Mouse (Mus musculus) heart, adult 18-20 months (tissue): ENCODE measurements at regions not wholly inside any gene's neighbourhood (a gene's known extent, or its start where the extent isn't known, plus 50 kb on each side); places are given as distances from the start of the nearest gene placed in this dataset.
A peak's percentile ranks its signal among the peaks of the same experiment; 100 is the strongest.

ENCODE experiments used
- DNase-seq, 2 experiments: peaks; one replicate each; pipeline ENCODE4 v3.0.0; 2021 to 2022; ENCODE audit warnings: mixed read lengths in 1 of 2

DNA sequence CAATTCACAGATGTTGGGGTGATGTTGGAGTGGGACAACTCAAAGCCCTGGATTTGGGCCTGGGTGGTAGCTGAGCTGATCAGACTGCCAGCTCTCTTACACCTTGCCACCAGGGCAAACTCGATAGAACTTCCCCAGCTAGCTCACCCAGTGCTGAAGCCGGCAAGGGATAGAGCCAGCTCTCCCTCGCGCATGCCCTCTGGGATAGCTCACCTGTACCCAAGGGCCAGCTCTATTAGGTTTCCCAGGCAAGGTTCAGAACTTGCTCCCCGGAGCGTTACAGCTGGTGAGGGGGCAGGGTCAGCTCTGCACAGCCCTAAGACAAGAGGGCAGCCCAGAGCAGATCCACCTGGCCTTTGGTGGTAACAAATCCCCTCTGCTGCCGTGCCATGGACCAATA, 54.1 kb upstream of the 1700012A03Rik start:
- DNase-seq = no peak

DNA sequence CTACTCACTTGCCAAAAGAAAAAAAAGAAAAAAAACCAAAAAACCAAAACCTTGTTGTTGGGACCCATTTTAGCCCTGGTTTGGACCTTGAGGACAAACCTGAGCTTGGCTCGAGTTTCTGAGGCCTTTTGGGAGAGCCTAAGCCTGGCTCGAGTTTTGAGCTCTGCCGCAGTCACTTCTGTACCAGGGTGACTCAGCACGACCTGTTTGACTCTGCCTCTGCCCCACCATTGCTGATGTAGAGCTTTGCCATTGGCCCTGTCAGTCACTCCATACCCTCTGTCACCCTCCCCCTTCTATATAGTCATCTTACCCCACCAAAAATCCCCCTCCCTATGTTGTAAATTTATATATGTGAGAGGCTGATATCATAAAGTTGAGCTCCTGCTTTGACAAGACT, 54.8 kb upstream of the 1700012A03Rik start:
- no peak for DNase-seq

DNA sequence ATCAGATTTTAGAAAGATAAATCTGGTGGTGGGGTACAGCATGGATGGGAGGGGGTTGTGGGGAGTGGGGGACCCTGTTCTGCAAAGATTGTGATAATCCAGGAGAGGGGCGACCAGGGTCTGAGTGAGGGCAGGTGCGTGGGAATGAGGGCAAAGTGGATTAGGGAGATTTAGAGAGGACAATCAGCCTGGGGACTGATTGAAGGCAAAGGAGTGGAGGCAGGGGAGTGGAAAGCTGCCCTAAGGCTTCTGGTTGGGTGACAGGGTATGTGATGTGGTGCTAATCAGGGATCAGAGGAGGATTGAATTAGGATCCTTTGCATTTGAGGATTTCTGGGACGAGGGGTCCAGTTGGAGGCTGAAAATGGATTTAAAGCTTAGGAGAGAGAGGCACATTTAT, 64.3 kb upstream of the 1700012A03Rik start:
- no peak for DNase-seq

DNA sequence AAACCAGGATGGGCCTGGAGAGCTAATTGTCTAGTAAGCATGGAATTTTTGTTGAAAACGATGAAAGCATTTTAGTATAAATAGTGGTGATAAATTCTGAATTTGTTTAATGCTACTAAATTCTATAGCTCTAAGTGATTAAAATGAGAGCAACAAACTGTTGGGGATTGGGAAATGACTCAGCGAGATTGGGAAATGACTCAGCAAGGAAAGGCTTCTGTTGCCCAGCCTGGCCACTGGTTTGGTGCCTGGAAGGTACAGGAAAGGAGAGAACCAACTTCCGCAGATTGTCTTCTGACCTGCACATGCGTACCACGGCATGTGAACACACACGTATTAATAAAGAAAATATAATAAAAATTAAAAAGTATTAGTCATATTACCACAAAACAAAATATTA, 73.3 kb upstream of the 1700012A03Rik start:
- no peak for DNase-seq

DNA sequence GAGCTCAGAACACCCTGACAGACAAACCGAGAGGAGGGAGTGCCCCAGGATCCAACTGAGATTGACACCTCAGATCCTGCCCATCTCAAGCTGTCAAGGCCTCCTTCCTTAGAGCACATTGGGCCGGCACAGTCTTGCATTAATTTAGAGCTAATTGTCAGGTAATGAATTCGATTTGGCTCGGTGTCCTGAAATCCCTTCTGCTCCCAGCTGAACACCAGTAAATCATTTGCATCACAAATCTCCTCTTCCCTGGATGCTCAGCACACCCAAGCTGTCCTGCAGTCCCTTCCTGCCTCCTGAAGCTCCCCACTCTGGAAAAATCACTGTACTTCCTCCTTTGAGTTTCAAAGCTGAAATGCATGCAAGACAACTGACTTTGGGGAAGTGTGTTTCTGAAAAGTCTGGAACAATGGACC, 102.0 kb upstream of the 1700012A03Rik start:
- DNase-seq = no peak

DNA sequence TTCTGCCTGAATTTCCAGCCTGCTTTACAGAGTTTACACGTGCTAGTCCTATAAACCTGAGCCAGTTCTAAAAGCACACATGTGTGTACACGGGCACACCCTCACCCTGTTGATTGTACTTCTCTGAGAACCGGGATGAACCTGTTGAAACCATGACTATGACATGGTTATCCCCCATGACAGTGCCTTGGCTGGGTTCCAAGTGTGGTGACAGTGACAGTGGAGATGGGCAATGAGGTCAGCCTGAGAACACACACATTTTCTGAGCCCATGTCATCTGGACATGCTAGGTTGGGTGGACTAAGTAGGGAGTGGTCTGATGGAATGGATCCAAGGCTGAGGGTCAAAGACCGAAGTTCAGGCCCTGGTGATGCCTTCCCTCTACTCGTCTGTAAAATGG, 103.5 kb upstream of the 1700012A03Rik start:
- no peak for DNase-seq

DNA sequence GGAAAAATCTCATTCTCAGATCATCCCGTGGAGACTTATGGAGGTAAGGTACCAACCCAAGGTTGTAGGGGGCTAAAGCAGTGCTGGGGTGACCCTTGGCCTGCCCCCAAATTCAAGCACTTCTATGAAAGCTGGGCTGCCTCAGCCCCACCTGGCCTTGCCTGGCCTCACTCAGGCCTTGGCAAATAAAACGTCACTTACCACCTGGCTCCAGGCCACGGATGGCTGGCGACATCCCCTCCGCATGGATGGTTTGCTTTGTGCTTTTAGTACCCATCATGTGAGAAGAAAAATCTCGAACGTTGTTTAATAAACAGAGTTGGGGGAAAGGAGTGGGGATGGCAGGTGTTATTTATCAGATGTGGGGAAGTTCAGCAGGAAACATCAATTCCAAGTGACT, 104.7 kb upstream of the 1700012A03Rik start:
- no peak for DNase-seq

DNA sequence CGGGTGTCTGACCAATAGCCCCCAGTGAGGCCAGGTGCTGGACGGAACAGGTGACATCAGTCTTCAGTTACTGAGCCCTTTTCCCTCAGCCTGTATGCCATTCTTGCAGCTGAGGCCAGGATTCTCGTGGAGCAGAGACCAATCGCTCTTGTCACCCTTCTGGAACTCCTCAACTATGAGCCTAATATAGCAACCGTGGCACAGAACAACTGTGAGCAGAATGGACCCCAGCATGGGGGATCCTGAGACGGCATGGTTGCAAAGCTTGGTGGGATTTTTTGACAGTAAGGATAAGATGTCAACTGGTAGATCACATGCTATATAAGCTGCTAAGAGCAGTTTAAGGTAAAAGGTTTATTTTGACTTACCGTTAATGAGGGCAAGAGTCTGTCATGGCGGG, 105.5 kb upstream of the 1700012A03Rik start:
- DNase-seq = no peak

DNA sequence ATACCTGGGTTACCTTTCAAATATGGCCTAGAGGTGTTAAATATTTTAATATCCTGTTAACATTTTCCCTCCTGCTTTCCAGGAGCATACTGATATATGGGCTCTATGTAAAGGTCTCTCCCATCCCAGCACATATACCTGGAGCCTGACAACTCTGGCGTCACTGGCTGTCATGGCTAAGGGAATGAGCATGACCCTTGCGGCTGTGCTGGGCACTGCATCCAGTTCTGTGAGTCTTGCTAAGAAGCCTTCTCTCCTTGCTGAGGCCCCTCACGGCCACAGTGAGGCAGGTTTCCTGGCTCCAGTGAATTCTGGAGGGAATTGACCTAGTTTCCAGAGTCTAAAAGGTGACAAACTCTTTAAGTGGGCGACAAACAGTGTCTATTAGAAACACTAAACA, 107.3 kb upstream of the 1700012A03Rik start:
- no peak for DNase-seq

DNA sequence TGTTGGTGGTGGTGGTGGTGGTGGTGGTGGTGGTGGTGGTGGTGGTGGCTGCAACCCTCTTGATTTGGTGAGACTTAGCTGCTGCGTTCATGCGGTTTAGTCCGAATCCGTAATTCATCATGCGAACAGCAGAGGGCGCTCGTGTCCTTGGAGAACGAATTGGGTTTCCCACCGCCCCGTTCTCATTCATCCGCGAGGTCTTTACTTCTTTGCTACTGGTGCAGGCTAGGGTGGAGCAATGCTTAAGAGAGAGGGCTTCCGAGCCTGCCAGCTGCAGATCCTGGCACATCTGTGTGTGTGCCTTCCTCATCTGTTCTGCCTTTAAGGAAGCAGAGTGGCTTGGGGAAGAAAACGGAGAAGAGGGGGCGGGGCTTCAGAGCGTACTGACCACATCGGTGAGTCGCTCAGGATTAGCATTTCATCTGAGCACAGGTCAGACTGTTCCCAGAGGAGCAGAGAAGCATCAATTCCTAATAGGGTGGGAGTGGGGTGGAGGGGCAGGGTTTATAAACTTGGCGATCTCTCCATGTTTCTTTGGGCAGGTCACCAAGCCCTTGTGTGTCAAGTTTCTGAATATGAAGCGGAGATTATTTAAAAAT, 111.7 kb upstream of the 1700012A03Rik start:
- peak; percentile 52 to 91 for DNase-seq

DNA sequence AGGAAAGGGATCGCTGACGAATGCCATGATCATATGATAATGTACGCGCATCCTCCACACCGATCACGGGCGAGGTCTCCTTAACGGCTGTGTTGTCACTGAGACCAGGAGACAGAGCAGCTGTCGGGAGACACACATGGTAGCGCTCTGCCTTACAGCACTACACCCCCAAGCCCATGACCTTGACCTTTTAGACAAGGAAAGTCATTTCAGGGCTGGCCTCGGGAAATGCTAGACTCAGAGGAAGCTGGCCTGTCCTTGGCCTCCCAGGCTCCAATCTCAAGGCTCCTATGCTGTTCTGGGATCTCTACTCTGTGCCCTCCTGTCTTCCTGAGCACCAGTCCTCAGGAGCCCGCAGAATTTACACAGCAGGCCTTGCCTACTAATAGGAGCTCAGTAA, 112.9 kb upstream of the 1700012A03Rik start:
- DNase-seq = no peak

DNA sequence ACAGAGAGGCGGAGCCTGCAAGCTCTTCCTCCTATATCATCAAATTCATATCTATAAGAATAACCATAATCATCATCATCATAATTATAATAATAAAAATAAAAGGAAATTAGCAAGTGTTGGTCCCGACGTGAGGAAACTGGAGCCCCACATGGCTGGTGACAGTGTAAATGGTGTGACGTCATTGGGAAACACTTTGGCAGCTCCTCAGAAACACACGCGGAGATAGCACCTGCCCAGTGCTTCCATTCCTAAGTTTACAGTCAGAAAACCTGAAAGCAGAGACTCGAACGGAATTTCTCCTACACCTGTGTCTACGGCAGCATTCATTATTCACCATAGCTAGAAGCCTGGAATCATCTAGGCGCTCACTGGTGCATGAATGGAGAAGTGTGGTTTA, 115.2 kb upstream of the 1700012A03Rik start:
- DNase-seq = no peak

DNA sequence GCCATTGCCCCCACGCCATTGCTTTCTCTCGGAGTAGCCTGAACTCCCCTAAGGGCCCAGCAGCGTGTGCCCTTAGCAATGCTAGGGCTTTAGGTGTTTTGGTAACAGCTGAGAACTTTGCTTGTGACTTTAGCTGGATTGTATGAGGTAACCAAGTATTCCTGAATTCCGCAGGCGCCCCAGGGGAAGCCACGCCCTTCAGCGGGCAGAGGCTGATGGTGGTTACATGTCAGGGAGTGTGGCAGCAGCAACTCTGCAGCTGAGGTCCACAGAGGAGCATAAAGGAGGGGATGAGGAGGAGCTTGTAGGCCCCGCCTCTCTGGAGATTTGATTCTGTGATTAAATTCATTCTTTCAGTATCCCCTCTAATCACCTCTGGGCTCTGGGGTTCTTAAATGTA, 116.1 kb upstream of the 1700012A03Rik start:
- no peak for DNase-seq

DNA sequence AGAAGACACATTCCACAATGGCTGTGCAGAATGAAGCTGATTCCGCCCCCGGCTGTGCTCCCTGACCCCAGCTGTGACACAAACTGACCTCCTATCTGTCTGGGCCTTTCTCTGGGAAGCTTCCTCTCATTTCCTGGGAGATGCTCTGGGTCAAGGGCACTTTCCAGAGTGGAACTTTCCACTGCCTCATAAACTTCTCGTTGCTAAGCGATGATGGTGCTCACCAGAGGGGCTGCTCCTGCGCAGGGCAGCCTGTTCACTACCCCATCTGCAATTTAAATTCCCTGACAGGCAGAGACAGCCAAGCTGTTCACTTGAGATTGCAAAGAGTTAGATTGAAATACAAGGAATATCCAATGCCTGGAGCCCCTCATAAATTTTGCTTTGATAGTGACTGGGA, 116.7 kb upstream of the 1700012A03Rik start:
- DNase-seq = no peak

DNA sequence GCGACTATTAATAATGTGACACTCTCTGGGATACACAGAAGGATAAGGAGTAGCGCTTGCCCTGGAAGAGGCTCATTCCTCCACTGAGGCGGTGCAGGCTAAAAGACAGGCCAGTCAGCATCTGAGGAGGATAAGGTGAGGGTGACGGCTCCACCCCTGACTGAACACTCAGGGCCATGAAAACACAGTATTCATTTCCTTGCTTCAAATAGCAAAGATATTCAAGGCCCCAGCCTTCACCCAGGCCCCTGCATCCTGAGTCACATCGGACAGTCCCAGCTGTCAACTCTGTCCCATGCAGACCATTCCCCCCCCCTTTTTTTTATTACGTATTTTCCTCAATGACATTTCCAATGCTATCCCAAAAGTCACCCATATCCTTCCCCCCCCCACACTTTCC, 118.9 kb upstream of the 1700012A03Rik start:
- no peak for DNase-seq

DNA sequence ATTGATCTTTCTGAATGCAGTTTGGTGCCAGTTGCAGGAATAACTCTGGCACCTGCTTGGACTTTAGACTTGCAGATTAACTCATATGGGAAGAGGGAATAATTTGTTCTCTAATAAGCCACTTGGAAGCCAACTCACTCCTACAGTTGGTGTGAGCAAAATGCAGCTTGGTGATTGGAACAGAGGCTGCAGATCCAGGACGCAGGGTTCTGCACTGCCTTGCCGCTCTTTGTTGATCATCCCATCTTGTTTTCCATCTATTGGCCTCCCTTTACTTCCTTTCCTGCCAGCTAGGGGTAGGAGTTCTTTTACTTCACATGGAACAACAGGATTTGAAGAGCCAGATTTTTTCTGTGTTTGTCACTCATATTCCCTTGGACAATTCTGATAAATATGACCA, 120.9 kb upstream of the 1700012A03Rik start:
- DNase-seq = no peak

DNA sequence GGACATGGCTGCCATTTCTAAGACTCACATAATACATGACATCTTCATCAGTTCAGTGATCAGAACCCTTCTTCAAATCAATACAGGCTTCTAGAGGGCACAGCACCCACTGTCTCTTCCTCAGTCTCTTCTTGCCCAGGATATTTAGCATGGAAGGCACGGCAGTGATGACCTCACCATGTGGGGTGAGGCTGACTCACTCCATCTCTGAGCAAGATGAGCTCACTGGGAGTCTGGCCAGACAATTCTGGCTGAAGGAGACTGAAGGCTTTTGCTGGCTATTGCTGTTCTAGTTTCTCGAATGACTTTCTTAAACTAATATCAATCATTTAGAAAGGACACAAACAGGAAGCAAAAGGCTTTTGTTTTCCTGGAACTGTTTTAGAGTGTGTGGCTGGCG, 122.9 kb upstream of the 1700012A03Rik start:
- DNase-seq = peak; percentile 25 to 33

DNA sequence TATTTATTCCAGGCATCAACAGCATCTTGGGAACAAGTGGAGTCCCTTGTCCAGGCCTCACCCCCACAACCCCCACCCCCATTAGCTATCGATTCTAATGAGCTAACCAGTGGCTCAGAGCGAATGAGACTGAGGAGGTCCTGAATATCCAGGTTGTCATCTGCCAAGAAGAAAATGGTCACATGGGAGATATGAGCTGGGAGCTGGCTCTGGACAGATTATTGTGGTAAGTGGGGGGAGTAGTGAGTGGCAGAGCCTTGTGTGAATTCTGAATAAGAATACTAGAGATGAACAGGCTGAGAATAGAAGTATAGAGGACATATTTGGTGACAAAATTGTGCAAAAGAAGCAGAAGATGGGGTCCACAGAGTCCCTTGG, 125.4 kb upstream of the 1700012A03Rik start:
- DNase-seq = no peak

DNA sequence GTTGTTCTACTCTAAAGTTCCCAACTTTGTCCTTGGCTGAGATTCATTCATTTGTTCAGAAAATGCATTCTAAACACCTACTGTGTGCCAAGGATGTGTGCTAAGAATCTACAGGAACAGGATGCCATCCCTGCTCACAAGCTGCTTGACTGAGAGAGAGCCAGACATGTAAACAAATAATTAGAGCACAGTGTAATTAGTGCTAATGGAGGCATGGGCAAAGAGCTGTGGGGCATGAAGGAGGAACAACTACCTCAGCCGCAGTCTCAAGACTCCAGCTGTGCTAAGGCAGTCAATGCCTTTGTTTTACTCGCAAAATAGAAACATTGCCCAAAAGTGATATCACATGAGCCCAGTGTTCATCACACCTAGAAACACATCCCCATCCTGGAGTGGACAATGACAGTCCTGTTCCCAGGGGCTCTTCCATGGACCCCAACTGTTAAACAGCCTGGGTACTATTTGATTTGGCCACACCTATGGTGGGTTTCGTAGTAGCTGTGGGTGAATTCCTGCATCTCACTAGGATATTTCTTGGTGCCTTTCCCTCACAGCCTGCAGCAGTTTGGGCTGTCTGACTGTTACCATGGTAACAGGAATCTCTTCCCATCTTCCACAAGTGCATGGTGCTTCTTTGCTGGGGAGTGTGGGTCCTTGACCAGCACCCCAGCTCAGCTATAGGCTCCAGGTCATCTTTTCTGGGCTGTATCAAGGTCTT, 125.9 kb upstream of the 1700012A03Rik start:
- DNase-seq = no peak

DNA sequence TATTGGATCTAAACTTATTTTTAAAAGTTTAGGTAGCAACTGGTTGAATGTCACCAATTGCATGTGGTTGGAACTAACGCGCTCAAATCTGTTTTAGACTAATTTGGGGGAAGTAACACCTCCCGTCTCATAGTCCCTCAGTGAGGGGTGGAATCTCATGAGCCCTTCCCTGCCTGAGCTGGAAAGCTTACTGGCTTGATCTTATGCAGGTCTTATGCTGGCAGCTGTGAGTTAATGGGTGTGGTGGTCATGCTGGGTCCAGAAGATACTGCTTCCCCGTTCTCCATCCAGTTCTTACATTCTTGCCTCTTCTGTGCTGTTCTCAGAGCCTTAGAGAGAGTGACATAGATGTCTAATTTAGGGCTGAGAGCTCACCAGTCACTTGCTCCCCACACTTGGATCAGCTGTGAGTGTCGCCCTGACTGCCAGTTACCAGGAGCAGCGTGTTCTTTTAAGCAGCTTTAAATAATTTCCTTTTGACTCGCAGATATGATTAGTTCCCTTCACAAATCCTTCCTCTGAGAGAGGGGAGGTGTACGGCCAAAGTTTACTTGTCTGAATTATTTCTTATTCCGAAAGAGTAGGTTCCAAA, 128.4 kb upstream of the 1700012A03Rik start:
- no peak for DNase-seq

DNA sequence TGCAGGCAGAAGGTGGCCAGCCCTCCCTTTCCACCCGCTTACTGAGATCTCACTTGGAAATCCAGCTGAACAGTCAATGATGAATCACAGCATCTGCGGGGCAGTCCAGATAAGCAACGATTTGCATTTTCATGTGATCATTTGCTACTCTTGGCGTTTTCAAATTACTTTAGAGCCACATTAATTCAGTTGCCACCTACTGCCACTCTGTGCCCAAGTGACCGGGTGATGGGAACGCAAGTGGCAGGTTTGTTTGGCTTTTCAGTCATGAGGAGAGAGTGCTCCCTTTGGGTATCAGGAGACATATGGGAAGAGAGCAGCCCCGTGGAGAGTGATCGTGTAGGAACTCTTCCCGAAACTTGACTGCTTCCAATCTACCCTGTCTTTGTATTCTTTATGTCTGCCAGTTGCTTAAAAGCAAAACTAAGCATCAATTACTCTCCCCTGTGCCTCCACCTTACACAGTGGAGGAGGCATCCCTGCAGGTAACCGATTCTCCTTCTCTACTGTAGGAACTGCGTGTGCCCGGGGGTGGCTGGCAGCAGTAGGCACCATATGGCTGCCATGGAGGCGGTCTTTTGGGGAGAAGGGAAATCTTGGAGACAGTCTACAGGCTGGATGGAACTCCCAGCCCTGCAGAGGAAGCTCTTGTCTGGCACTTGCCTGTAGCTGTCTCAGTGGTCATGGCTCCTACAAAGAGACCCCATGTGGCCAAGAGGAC, 132.5 kb upstream of the 1700012A03Rik start:
- DNase-seq = no peak

DNA sequence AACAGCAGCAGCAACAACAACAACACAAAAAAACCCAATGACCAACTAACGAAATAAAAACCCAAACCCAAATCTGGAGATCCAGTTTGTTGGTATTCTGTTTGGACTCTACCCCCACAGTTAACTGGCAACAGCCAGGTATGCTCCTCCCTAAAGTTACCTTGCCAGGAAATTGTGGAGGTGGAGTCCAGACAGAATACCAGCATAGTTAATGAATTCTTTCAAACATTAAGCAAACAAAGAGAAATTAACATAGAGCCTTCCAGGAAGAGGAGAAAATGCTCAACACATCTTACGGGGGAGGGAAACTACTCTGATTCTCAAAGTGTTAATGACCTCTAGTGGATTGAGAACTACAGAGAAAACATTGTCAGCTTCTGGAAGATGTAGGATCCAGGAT, 148.3 kb upstream of the 1700012A03Rik start:
- no peak for DNase-seq

DNA sequence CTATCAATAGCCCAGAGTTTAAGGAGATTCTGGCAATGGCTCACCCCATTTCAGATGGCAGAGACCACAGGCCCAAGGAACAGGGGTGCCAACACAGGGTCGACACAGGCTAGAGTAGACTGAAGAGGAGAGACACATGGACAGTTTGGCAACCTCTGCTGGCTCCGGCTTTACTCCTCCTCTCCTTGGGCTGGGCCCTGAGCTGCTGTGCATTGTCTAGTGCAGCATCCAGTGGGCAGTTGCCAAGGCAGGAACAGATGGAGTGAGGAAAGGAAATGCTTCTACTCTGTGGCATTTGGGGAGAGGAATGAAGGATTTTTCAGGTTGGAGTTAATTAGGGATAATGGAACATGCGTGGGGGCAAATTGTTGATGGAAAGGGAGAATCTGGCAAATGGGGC, 151.0 kb upstream of the 1700012A03Rik start:
- DNase-seq = no peak
